Mouse (Mus musculus): Measurements from ENCODE around the gene Morn1. TPM values are rescaled to one million over a fixed set of nuclear protein-coding genes. Genes with fewer than 3 reads are reported as not detected.

The Morn1 gene
- total RNA-seq, 2 experiments from 2014 or later, result 2.2 to 2.4 TPM

GRCm38 (mm10) chr4:155190275-155190674 lies 103.9 kb downstream of the Morn1 start:
- no peak for DNase-seq

Other genes starting within 250 kb of the Morn1 start
- gene Ttc34, start 249.1 kb upstream of the Morn1 start, total RNA-seq (2021), result not detected
- gene Mmel1, start 217.0 kb upstream of the Morn1 start, total RNA-seq (2021), result under 1 TPM; 0.13 to 0.24 TPM
- gene Fam213b, start 187.4 kb upstream of the Morn1 start, total RNA-seq (2021), result 10 to 100 TPM; 81.5 to 81.6 TPM
- 1 to 10 TPM; 1.8 to 3.0 TPM for gene Tnfrsf14, start 158.0 kb upstream of the Morn1 start, total RNA-seq (2021)
- gene Hes5, start 125.7 kb upstream of the Morn1 start, total RNA-seq (2021), result not detected
- gene Pank4, start 122.5 kb upstream of the Morn1 start, total RNA-seq (2021), result 10 to 100 TPM; 31.2 to 34.0 TPM
- under 1 TPM; 0.05 to 0.21 TPM for gene Plch2, start 29.8 kb upstream of the Morn1 start, total RNA-seq (2021)
- gene Pex10, start 19.6 kb upstream of the Morn1 start, total RNA-seq (2021), result 10 to 100 TPM; 11.3 to 14.6 TPM
- gene Rer1, start 195 bp upstream of the Morn1 start, total RNA-seq (2021), result 10 to 100 TPM; 44.8 to 51.3 TPM
- gene Ski, start 136.0 kb downstream of the Morn1 start, total RNA-seq (2021), result 10 to 100 TPM; 31.3 to 34.7 TPM
- 1 to 10 TPM; 5.3 to 8.2 TPM for gene Faap20, start 163.2 kb downstream of the Morn1 start, total RNA-seq (2021)